Mouse (Mus musculus) limb, embryonic 14.5 days (tissue): ENCODE data around the gene Megf9. TPM values are rescaled to one million over a fixed set of nuclear protein-coding genes. Genes with fewer than 3 reads are reported as not detected.

Experiments used
- ATAC-seq: fragments of 200-750 bp; cut with Nextera tagmentation; 2 replicates; pipeline ENCODE4 v1.8.0; 2017; ENCODE audit warnings: low read depth, moderate number of reproducible peaks, moderate TSS enrichment; ENCODE audit not compliant: low FRiP score
- DNase-seq: peaks from one replicate; pipeline ENCODE4 v3.0.0-alpha.2; 2015; ENCODE audit warnings: low spot score
- H3K27ac ChIP-seq: fragments of 300-500 bp; sonication (generic); replicated peaks from 2 replicates; pipeline ENCODE4 v1.5.1; 2014; ENCODE audit warnings: low read depth, mild to moderate bottlenecking, low read length, moderate library complexity, mixed read lengths
- H3K27me3 ChIP-seq: fragments of 300-500 bp; sonication (generic); 2 replicates; pipeline ENCODE4 v1.6.1; 2014; ENCODE audit warnings: low read length, mixed read lengths; ENCODE audit not compliant: control insufficient read depth, insufficient read depth
- H3K36me3 ChIP-seq: fragments of 300-500 bp; sonication (generic); 2 replicates; pipeline ENCODE4 v1.6.1; 2014; ENCODE audit warnings: mild to moderate bottlenecking, low read length, moderate library complexity, mixed read lengths; ENCODE audit not compliant: control insufficient read depth, insufficient read depth
- H3K4me1 ChIP-seq: fragments of 300-500 bp; sonication (generic); 2 replicates; pipeline ENCODE4 v1.6.1; 2014; ENCODE audit warnings: antibody characterized with exemption, low read length, mixed read lengths; ENCODE audit not compliant: control insufficient read depth, insufficient read depth
- H3K4me2 ChIP-seq: fragments of 300-500 bp; sonication (generic); replicated peaks from 2 replicates; pipeline ENCODE4 v1.6.1; 2014; ENCODE audit warnings: low read depth, mild to moderate bottlenecking, low read length, moderate library complexity; ENCODE audit not compliant: severe bottlenecking
- H3K4me3 ChIP-seq: fragments of 300-500 bp; sonication (generic); replicated peaks from 2 replicates; pipeline ENCODE4 v1.5.1; 2014; ENCODE audit warnings: low read length
- H3K9ac ChIP-seq: fragments of 300-500 bp; sonication (generic); 2 replicates; pipeline ENCODE4 v1.6.1; 2014; ENCODE audit warnings: mild to moderate bottlenecking, low read depth, low read length, moderate library complexity; ENCODE audit not compliant: severe bottlenecking
- H3K9me3 ChIP-seq: fragments of 300-500 bp; sonication (generic); 2 replicates; pipeline ENCODE4 v1.6.1; 2016; ENCODE audit warnings: low read length; ENCODE audit not compliant: control insufficient read depth
- POLR2A ChIP-seq: fragments of 200-500 bp; IDR thresholded peaks from 2 replicates; pipeline ENCODE4 v1.8.0; 2012; ENCODE audit warnings: inconsistent platforms, mild to moderate bottlenecking, moderate library complexity, borderline replicate concordance; ENCODE audit not compliant: insufficient read depth, insufficient read length; ENCODE audit errors: extremely low read depth
- WGBS: fragments of 180-500 bp; shearing (Covaris S2); extraction: QIAGEN DNeasy Blood & Tissue Kit; methylation state at CpG from one replicate; pipeline ENCODE4 v1.1.7; 2014; 5-methylcytosine and 5-hydroxymethylcytosine counted together
- polyA plus RNA-seq, 2 experiments: library from polyadenylated mRNA; depleted of rRNA in 1 of 2; stranded (reverse) in 1 of 2; unstranded in 1 of 2; fragments of >200 nt; fragmentation: Nextera tagmentation in 1 of 2; extraction: Ambion mirVana in 1 of 2; gene quantifications; 2 replicates each; pipeline versions ENCODE4 v1.2.1 to v1.2.3; 2012 to 2014

The Megf9 gene
- polyA plus RNA-seq, 2 experiments: 9.2 to 17.3 TPM

GRCm38 (mm10) chr4:70534078-70534890 is 511 bp downstream of the Megf9 start:
- TF ChIP-seq POLR2A: no peak
- Histone ChIP-seq H3K4me1 (peaks cover 14% of the 10 kb centered on the region), H3K27me3 (no peaks in the 10 kb centered on the region), H3K36me3 (no peaks in the 10 kb centered on the region), H3K4me3 (peak overlapping the region; percentile 82), H3K9ac (peak overlapping the region; percentile 96), H3K4me2 (peak overlapping the region; percentile 88), H3K9me3 (no peaks in the 10 kb centered on the region), H3K27ac (no peak overlapping the region)
- ATAC-seq (peak; percentile 51), DNase-seq (no peak)
- 1% methylated on average over 40 of the region's 66 CpGs for WGBS

- no peak for TF ChIP-seq POLR2A
- Histone ChIP-seq H3K9me3 (no peaks in the 10 kb centered on the region), H3K4me3 (peak overlapping the region; percentile 82), H3K4me2 (peak overlapping the region; percentile 88), H3K4me1 (peaks cover 14% of the 10 kb centered on the region), H3K27ac (no peak overlapping the region), H3K9ac (peak overlapping the region; percentile 96; the same call in 1 of the 2 replicates), H3K27me3 (no peaks in the 10 kb centered on the region), H3K36me3 (no peaks in the 10 kb centered on the region)
- no peak for DNase-seq
- no peak for ATAC-seq
- WGBS: 36% methylated on average over 3 of the region's 3 CpGs
Measured at GRCm38 (mm10) chr4:70533056-70533805, 1.6 kb downstream of the Megf9 start.

GRCm38 (mm10) chr4:70531021-70531420 is 3.8 kb downstream of the Megf9 start:
- Histone ChIP-seq H3K4me3 (no peak overlapping the region), H3K4me2 (no peak overlapping the region), H3K9me3 (no peaks in the 10 kb centered on the region), H3K9ac (no peak overlapping the region), H3K36me3 (no peaks in the 10 kb centered on the region), H3K27ac (no peak overlapping the region), H3K27me3 (no peaks in the 10 kb centered on the region), H3K4me1 (peaks cover 14% of the 10 kb centered on the region)
- 86% methylated on average over 1 of the region's 1 CpGs for WGBS
- DNase-seq (no peak), ATAC-seq (no peak)
- no peak for TF ChIP-seq POLR2A

GRCm38 (mm10) chr4:70528622-70529021 is 6.2 kb downstream of the Megf9 start:
- Histone ChIP-seq H3K4me3 (no peak overlapping the region), H3K27ac (no peak overlapping the region), H3K36me3 (no peaks in the 10 kb centered on the region), H3K4me1 (peaks cover 10% of the 10 kb centered on the region), H3K9ac (no peak overlapping the region), H3K27me3 (no peaks in the 10 kb centered on the region), H3K4me2 (no peak overlapping the region), H3K9me3 (no peaks in the 10 kb centered on the region)
- no peak for ATAC-seq
- no peak for TF ChIP-seq POLR2A
- 71% methylated on average over 3 of the region's 3 CpGs for WGBS
- DNase-seq: no peak

- H3K9me3 ChIP-seq: no peaks in the 10 kb centered on the region
- DNase-seq (no peak), ATAC-seq (no peak)
- H3K4me1 ChIP-seq: no peaks in the 10 kb centered on the region
- no peaks in the 10 kb centered on the region for H3K27me3 ChIP-seq
- no peak overlapping the region for H3K27ac ChIP-seq
- no peaks in the 10 kb centered on the region for H3K36me3 ChIP-seq
- no peak overlapping the region for H3K9ac ChIP-seq
- no peak for TF ChIP-seq POLR2A
- no peak overlapping the region for H3K4me2 ChIP-seq
- no peak overlapping the region for H3K4me3 ChIP-seq
- 72% methylated on average over 2 of the region's 2 CpGs for WGBS
Measured at GRCm38 (mm10) chr4:70523346-70523745, 11.4 kb downstream of the Megf9 start.
